Mouse (Mus musculus): ENCODE measurements around the gene Pes1.
"Not testable (repeated sequence)": the region's sequence is repeated elsewhere in the genome, so short reads cannot be mapped to it uniquely, and the experiment has no call there.

Pes1 gene

GRCm38 (mm10) chr11:3963610-3964415 lies at the start of gene Pes1:
Gene Pes1, plus strand, starts transcription at chr11:3963975.
- peak; percentile 77 to 78 for DNase-seq (ENCODE audit: low spot score in 2 of 2)

- DNase-seq (ENCODE audit: low spot score in 2 of 2), result peak; percentile 70 to 83
Observed at GRCm38 (mm10) chr11:3914109-3914840, 49.5 kb upstream of the Pes1 start, which contains the start of gene Slc35e4. Gene Slc35e4, minus strand, starts transcription at chr11:3914664.

- DNase-seq (ENCODE audit: low spot score in 2 of 2), result no peak
Observed at GRCm38 (mm10) chr11:3918738-3919137, 45.0 kb upstream of the Pes1 start.

GRCm38 (mm10) chr11:3920476-3920875 lies 43.3 kb upstream of the Pes1 start:
- DNase-seq (ENCODE audit: low spot score in 2 of 2), result no peak

GRCm38 (mm10) chr11:3921281-3921850 lies 42.4 kb upstream of the Pes1 start:
- DNase-seq (ENCODE audit: low spot score in 2 of 2), result peak; percentile 41 to 54

- DNase-seq (ENCODE audit: low spot score in 2 of 2), result no peak
Observed at GRCm38 (mm10) chr11:3922115-3922514, 41.7 kb upstream of the Pes1 start.

GRCm38 (mm10) chr11:3922731-3923130 lies 41.0 kb upstream of the Pes1 start:
- no peak for DNase-seq (ENCODE audit: low spot score in 2 of 2)

- DNase-seq (ENCODE audit: low spot score in 2 of 2), result no peak
Observed at GRCm38 (mm10) chr11:3925916-3926315, 37.9 kb upstream of the Pes1 start.

GRCm38 (mm10) chr11:3930019-3930418 lies 33.8 kb upstream of the Pes1 start:
- DNase-seq (ENCODE audit: low spot score in 2 of 2), result no peak

- DNase-seq (ENCODE audit: low spot score in 2 of 2), result no peak
Observed at GRCm38 (mm10) chr11:3930931-3931330, 32.8 kb upstream of the Pes1 start.

- peak; percentile 78 to 92 for DNase-seq (ENCODE audit: low spot score in 2 of 2)
Observed at GRCm38 (mm10) chr11:3931511-3932211, 32.1 kb upstream of the Pes1 start, which contains the start of gene Tcn2. Gene Tcn2, minus strand, starts transcription at chr11:3932159.

- DNase-seq (ENCODE audit: low spot score in 2 of 2), result no peak
Observed at GRCm38 (mm10) chr11:3933756-3934285, 30.0 kb upstream of the Pes1 start.

- DNase-seq (ENCODE audit: low spot score in 2 of 2), result no peak
Observed at GRCm38 (mm10) chr11:3935135-3935534, 28.6 kb upstream of the Pes1 start.

GRCm38 (mm10) chr11:3936318-3936717 lies 27.5 kb upstream of the Pes1 start:
- DNase-seq (ENCODE audit: low spot score in 2 of 2), result no peak

- DNase-seq (ENCODE audit: low spot score in 2 of 2), result no peak
Observed at GRCm38 (mm10) chr11:3937321-3937874, 26.4 kb upstream of the Pes1 start.

- no peak for DNase-seq (ENCODE audit: low spot score in 2 of 2)
Observed at GRCm38 (mm10) chr11:3941371-3941770, 22.4 kb upstream of the Pes1 start.

GRCm38 (mm10) chr11:3946386-3946785 lies 17.4 kb upstream of the Pes1 start:
- no peak for DNase-seq (ENCODE audit: low spot score in 2 of 2)

GRCm38 (mm10) chr11:3954876-3955275 lies 8.9 kb upstream of the Pes1 start:
- not testable (repeated sequence) for DNase-seq (ENCODE audit: low spot score in 2 of 2)

- DNase-seq (ENCODE audit: low spot score in 2 of 2), result not testable (repeated sequence)
Observed at GRCm38 (mm10) chr11:3955371-3955770, 8.4 kb upstream of the Pes1 start.

GRCm38 (mm10) chr11:3960901-3961300 lies 2.9 kb upstream of the Pes1 start:
- no peak for DNase-seq (ENCODE audit: low spot score in 2 of 2)

GRCm38 (mm10) chr11:3961761-3962160 lies 2.0 kb upstream of the Pes1 start:
- no peak for DNase-seq (ENCODE audit: low spot score in 2 of 2)

Data from urinary bladder, postnatal 36 days (tissue).